Mouse (Mus musculus): ENCODE data around the gene Tenm2. TPM values are rescaled to one million over a fixed set of nuclear protein-coding genes. Genes with fewer than 3 reads are reported as not detected.
A peak's percentile ranks its signal among the peaks of the same experiment; 100 is the strongest.

The Tenm2 gene
- polyA plus RNA-seq, 1 experiment from 2014 or later: 0.80 TPM

DNA sequence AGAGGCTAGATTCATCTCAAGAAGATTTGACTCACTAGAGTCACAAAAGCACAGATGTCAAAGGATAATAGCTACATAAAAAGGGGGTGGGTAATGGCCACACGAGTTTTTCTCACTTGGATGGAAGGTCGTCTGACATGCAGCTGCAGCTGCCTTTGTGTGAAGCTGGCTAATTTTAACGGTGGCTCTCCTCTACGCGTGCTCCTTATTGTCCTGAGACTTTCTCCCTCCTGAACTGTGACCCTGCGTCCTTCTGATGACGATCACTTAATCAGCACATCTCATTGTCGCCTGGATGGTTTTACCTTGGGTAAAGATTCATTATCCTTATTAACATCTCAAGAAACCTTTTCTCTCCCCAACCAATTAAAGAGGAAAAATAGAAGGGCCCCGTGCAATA, 1101.1 kb downstream of the Tenm2 start:
- ATAC-seq (replicated peaks; ENCODE audit: low FRiP score, low read depth) (no peak), DNase-seq (ENCODE audit: low spot score) (no peak)
- H3K4me3 ChIP-seq (replicated peaks; ENCODE audit: low read depth, low read length): no peak overlapping the region
- no peaks in the 10 kb centered on the region for H3K27me3 ChIP-seq (ENCODE audit: insufficient read depth, low read length)
- no peak overlapping the region for H3K4me2 ChIP-seq (ENCODE audit: low read length)
- no peak for TF ChIP-seq CTCF (IDR thresholded peaks at IDR 0.05; ENCODE audit: low read depth)
- no peak overlapping the region for H3K27ac ChIP-seq
- no peaks in the 10 kb centered on the region for H3K9me3 ChIP-seq (replicated peaks; ENCODE audit: low read length)
- H3K4me1 ChIP-seq (replicated peaks; ENCODE audit: insufficient read depth, low read length): no peaks in the 10 kb centered on the region
- no peaks in the 10 kb centered on the region for H3K36me3 ChIP-seq (ENCODE audit: insufficient read depth, low read length)
- H3K9ac ChIP-seq (ENCODE audit: low read depth, low read length): no peak overlapping the region
- WGBS: 37% methylated on average over 9 of the region's 9 CpGs

DNA sequence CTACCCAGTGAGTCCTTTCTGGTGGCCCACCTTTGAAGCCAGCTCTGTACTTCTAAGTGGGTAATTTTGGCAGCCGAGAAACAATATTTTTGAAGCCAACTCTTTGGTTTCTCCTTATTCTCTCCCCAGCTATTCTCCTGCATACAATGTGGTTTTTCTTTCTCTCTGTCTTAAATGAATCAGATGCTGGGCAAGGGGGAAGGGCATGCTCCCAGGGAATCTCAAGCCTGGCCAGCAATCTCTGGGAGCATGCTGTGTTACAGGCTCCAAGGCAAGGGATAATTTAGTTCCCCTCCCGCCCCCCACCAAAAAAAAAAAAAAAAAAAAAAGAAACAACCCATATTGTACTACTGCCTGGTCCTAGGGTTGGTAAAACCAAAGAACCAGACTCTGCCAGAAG, 1112.5 kb downstream of the Tenm2 start:
- H3K4me1 ChIP-seq (replicated peaks; ENCODE audit: insufficient read depth, low read length): no peaks in the 10 kb centered on the region
- no peak for TF ChIP-seq CTCF (IDR thresholded peaks at IDR 0.05; ENCODE audit: low read depth)
- ATAC-seq (replicated peaks; ENCODE audit: low FRiP score, low read depth) (no peak), DNase-seq (ENCODE audit: low spot score) (no peak)
- H3K4me2 ChIP-seq (ENCODE audit: low read length): no peak overlapping the region
- H3K27me3 ChIP-seq (ENCODE audit: insufficient read depth, low read length): no peaks in the 10 kb centered on the region
- H3K4me3 ChIP-seq (replicated peaks; ENCODE audit: low read depth, low read length): no peak overlapping the region
- H3K9ac ChIP-seq (ENCODE audit: low read depth, low read length): no peak overlapping the region
- WGBS: 80% methylated on average over 2 of the region's 2 CpGs
- H3K27ac ChIP-seq: no peak overlapping the region
- H3K9me3 ChIP-seq (replicated peaks; ENCODE audit: low read length): no peaks in the 10 kb centered on the region
- no peaks in the 10 kb centered on the region for H3K36me3 ChIP-seq (ENCODE audit: insufficient read depth, low read length)

DNA sequence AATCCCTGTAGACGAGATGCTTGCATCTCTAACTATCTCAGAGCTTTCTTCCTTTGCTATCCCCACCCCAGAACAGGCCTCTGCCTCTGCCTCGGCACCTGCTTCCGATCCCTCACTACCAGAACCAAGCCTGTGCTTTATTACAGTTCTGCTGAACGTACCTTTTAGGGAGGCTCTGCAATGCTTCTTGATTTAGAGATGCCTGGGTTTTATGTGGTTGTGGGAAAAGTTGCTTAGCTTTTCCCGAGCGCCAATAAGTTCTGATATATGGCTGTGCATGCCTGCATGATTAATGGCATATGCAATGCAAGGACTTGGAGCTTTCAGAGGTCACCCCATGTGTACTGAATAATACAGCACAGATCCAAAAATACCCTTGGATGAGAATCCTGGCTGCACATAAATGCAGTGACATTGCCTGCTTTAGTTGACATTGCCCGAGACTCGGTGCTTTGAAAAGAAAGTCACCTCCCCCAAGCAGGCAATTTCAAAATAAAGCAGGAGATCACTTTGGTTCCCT, 1114.3 kb downstream of the Tenm2 start:
- no peak for TF ChIP-seq CTCF (IDR thresholded peaks at IDR 0.05; ENCODE audit: low read depth)
- 0 out of 2 replicates have a peak overlapping the region, but pooled peaks have one; percentile 8 for H3K9ac ChIP-seq (ENCODE audit: low read depth, low read length)
- H3K4me3 ChIP-seq (replicated peaks; ENCODE audit: low read depth, low read length): no peak overlapping the region
- DNase-seq (ENCODE audit: low spot score): no peak
- H3K27ac ChIP-seq: no peak overlapping the region
- WGBS: 47% methylated on average over 8 of the region's 8 CpGs
- no peaks in the 10 kb centered on the region for H3K9me3 ChIP-seq (replicated peaks; ENCODE audit: low read length)
- ATAC-seq (replicated peaks; ENCODE audit: low FRiP score, low read depth): no peak
- no peak overlapping the region for H3K4me2 ChIP-seq (ENCODE audit: low read length)
- no peaks in the 10 kb centered on the region for H3K36me3 ChIP-seq (ENCODE audit: insufficient read depth, low read length)
- H3K4me1 ChIP-seq (replicated peaks; ENCODE audit: insufficient read depth, low read length): no peaks in the 10 kb centered on the region
- H3K27me3 ChIP-seq (ENCODE audit: insufficient read depth, low read length): no peaks in the 10 kb centered on the region

DNA sequence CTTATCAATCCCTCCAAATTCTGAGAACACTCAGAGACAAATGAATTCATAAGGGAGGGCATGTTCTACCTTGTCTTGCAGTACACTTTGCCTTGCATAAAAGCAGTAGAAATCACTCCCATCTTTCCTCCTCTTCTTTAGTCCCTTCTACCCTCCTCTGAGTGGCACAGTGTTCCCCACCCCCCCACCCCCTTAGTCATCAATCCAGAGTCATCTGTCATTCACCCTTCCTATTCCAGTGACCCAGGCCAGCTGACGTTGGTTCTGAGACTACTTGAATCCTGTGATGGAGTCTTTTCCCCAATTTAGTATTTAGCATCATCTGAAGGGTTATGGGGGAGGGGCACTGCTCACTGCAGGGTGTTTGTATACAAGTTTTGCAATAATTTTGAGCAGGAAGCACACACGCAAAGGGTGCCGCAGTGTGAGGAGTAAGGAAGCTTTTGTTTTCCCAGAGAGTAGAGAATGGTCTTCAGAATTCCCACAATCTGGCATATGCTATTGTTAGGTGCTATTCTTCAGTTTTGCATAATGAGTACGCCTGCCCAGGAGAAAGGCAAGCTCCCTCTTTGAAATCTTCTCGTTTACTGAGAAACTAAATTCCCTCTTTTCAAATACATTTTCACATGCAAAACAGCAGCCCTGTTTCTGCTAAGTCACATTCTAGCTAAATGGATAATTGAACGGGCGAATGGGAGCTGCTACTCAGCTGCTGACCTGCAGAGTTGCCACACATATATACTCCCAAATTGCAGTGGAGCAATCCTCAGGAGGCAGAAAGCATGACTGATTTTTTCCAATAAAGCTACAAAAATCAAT, 1115.0 kb downstream of the Tenm2 start:
- ATAC-seq (replicated peaks; ENCODE audit: low FRiP score, low read depth): no peak

DNA sequence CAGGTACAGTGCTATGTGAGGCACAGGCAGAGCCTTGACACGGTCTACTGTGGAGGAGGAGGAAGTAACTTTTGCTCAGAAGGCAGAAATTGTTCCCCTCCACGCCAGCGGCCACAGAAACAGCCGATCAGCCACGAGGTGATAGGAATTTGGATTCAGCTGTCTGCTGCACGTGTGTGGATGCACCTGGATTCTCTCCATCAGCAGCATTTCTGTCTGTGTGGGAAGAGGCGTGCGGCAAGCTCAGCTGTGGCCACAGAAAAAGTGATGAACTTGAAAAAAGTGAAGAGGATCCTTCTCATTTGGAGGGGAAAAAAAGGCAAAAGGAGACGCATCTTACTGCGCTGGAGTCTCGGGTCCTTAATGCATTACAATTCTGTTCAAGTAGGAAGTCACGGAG, 1122.4 kb downstream of the Tenm2 start:
- no peak overlapping the region for H3K4me3 ChIP-seq (replicated peaks; ENCODE audit: low read depth, low read length)
- H3K36me3 ChIP-seq (ENCODE audit: insufficient read depth, low read length): no peaks in the 10 kb centered on the region
- ATAC-seq (replicated peaks; ENCODE audit: low FRiP score, low read depth): no peak
- 74% methylated on average over 12 of the region's 12 CpGs for WGBS
- H3K9ac ChIP-seq (ENCODE audit: low read depth, low read length): no peak overlapping the region
- H3K4me2 ChIP-seq (ENCODE audit: low read length): no peak overlapping the region
- no peak overlapping the region for H3K27ac ChIP-seq
- TF ChIP-seq CTCF (IDR thresholded peaks at IDR 0.05; ENCODE audit: low read depth): no peak
- no peak for DNase-seq (ENCODE audit: low spot score)
- H3K27me3 ChIP-seq (ENCODE audit: insufficient read depth, low read length): no peaks in the 10 kb centered on the region
- H3K9me3 ChIP-seq (replicated peaks; ENCODE audit: low read length): no peaks in the 10 kb centered on the region
- H3K4me1 ChIP-seq (replicated peaks; ENCODE audit: insufficient read depth, low read length): no peaks in the 10 kb centered on the region

More for the DNA sequence above, 1115.0 kb downstream of the Tenm2 start:
- Histone ChIP-seq H3K9me3 (replicated peaks; ENCODE audit: low read length) (no peaks in the 10 kb centered on the region), H3K27ac (no peak overlapping the region), H3K4me2 (ENCODE audit: low read length) (no peak overlapping the region), H3K9ac (ENCODE audit: low read depth, low read length) (0 out of 2 replicates have a peak overlapping the region, but pooled peaks have one; percentile 8), H3K4me3 (replicated peaks; ENCODE audit: low read depth, low read length) (no peak overlapping the region), H3K27me3 (ENCODE audit: insufficient read depth, low read length) (no peaks in the 10 kb centered on the region), H3K4me1 (replicated peaks; ENCODE audit: insufficient read depth, low read length) (no peaks in the 10 kb centered on the region), H3K36me3 (ENCODE audit: insufficient read depth, low read length) (no peaks in the 10 kb centered on the region)
- no peak for DNase-seq (ENCODE audit: low spot score)
- WGBS: 53% methylated on average over 7 of the region's 7 CpGs
- no peak for TF ChIP-seq CTCF (IDR thresholded peaks at IDR 0.05; ENCODE audit: low read depth)

DNA sequence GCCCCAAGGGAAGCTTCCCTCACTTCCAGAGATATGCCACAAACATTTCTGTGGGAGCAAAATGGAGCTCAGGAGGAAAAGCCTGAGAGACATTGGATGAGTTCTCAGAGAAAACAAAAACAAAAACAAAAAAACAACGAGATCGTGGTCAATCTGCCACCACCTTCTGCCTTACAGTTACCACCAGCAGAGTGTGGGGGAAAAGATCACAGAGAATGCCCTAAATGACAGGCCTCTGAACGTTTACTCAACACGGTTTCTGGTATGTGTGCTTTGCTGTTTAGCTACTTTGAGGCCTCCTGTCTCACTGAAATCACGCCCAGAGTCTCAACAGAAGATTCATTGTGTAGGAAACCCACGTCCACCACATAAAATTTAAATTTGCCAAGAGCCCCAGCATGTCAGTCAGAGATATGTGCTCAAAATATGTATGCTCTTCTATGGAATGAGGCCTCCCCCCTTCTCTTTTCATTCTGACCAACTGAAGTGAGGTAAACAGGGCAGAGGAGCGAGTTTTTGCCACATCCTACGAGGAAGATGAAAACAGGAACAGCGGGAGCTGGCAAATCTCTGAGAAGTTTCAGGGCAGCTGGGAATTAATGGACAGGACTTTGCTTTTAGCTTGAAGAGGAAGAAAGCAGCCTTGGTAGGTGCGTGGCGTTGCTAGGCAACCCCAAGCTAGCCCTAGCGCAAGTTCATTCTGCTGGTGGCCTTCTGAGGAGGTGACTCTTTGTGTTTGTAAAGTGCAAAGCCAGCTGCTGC, 1126.6 kb downstream of the Tenm2 start:
- no peaks in the 10 kb centered on the region for H3K27me3 ChIP-seq (ENCODE audit: insufficient read depth, low read length)
- H3K4me1 ChIP-seq (replicated peaks; ENCODE audit: insufficient read depth, low read length): no peaks in the 10 kb centered on the region
- H3K36me3 ChIP-seq (ENCODE audit: insufficient read depth, low read length): no peaks in the 10 kb centered on the region
- H3K4me3 ChIP-seq (replicated peaks; ENCODE audit: low read depth, low read length): no peak overlapping the region
- no peaks in the 10 kb centered on the region for H3K9me3 ChIP-seq (replicated peaks; ENCODE audit: low read length)
- no peak overlapping the region for H3K4me2 ChIP-seq (ENCODE audit: low read length)
- ATAC-seq (replicated peaks; ENCODE audit: low FRiP score, low read depth) (no peak; the same call in 1 of the 2 replicates), DNase-seq (ENCODE audit: low spot score) (peak; percentile 3)
- 33% methylated on average over 12 of the region's 12 CpGs for WGBS
- no peak overlapping the region for H3K27ac ChIP-seq
- H3K9ac ChIP-seq (ENCODE audit: low read depth, low read length): no peak overlapping the region
- no peak for TF ChIP-seq CTCF (IDR thresholded peaks at IDR 0.05; ENCODE audit: low read depth)

Data from kidney, postnatal 0 days (tissue).